Mouse (Mus musculus): ENCODE measurements around the gene Scgb1b7.
"Not testable (repeated sequence)": the region's sequence is repeated elsewhere in the genome, so short reads cannot be mapped to it uniquely, and the experiment has no call there.

Gene Scgb1b7

DNA sequence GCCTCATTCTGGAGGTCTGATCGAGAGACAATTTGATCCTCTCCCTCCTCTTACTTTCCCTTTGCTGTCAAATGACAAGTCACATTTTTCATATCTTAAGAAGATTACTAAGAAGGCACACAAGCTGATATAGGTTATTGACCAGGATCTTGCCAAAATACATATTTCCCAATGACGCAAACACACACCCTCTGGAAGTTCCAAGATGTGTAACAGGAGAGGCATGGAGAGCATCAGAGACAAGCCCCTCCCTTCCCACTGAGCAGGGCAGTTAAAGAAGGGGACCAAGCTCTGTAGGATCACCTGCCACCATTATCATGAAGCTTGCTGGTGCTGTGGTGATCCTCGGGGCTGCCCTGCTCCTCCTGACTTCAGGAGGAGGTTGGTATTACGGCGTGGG lies at the start of gene Scgb1b7:
Gene Scgb1b7, plus strand, starts transcription at position 301 of the 400 bp plus-strand sequence.
- not testable (repeated sequence) for DNase-seq (ENCODE audit: low spot score in 2 of 2)

DNA sequence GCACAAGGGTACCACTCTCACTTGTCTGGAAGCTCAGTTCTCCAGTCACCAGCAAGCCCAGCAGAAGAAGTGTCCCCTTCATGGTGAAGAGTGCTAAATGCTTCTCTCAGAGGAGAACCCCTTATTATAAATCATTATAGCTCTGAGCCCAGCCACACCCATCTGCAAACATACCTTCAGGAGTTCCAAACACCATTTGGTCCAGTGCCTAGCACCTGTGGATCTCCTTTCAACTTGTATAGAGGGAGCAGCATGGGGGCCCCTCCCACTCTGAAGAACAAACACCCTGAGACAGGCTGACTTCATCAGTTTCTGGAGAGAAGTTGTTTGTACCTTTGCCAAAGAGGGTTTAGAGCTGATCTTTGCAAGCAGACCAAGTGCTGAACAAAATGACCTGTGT lies 6.8 kb upstream of the Scgb1b7 start, which contains the start of gene Scgb2b7:
Gene Scgb2b7, minus strand, starts transcription at position 101 of the 400 bp plus-strand sequence.
- not testable (repeated sequence) for DNase-seq (ENCODE audit: low spot score in 2 of 2)
